Mouse (Mus musculus): ENCODE results near the gene E130116L18Rik.

GRCm38 (mm10) chr5:25246473-25246865, 23.5 kb upstream of the E130116L18Rik start:
- TF ChIP-seq TAL1 (IDR thresholded peaks at IDR 0.05; ENCODE audit: low read length) (no peak), GATA1 (IDR thresholded peaks at IDR 0.05; ENCODE audit: low read length) (no peak)
